Mouse (Mus musculus) olfactory bulb, adult 2 months (tissue): ENCODE data around the gene Bcat2. TPM values are rescaled to one million over a fixed set of nuclear protein-coding genes. Genes with fewer than 3 reads are reported as not detected.

ENCODE experiments used
- H3K27ac ChIP-seq: fragments of 200-500 bp; 2 replicates; pipeline ENCODE4 v1.5.1; 2012; ENCODE audit warnings: low read depth, low read length; ENCODE audit not compliant: insufficient read depth
- H3K4me1 ChIP-seq: fragments of 200-500 bp; 2 replicates; pipeline ENCODE4 v1.6.1; 2012; ENCODE audit warnings: low read length; ENCODE audit not compliant: control insufficient read depth, insufficient read depth
- H3K4me3 ChIP-seq: fragments of 200-500 bp; 2 replicates; pipeline ENCODE4 v1.5.1; 2012; ENCODE audit warnings: mild to moderate bottlenecking, low read depth, low read length, moderate library complexity; ENCODE audit not compliant: insufficient read depth
- CTCF ChIP-seq: fragments of 200-500 bp; IDR thresholded peaks from 2 replicates; pipeline ENCODE4 v1.5.1; 2012; ENCODE audit warnings: low read depth, mild to moderate bottlenecking, low read length, moderate library complexity; ENCODE audit not compliant: insufficient read depth
- POLR2A ChIP-seq: fragments of 200-500 bp; IDR thresholded peaks from 2 replicates; pipeline ENCODE4 v1.6.1; 2012; ENCODE audit warnings: mild to moderate bottlenecking, low read depth, low read length, moderate library complexity; ENCODE audit not compliant: insufficient read depth
- WGBS: fragments of 180-500 bp; shearing (Covaris S2); methylation state at CpG from one replicate; pipeline ENCODE4 v1.1.7; 2018; 5-methylcytosine and 5-hydroxymethylcytosine counted together
- polyA plus RNA-seq: library from polyadenylated mRNA; stranded (reverse); fragments of >200 nt; gene quantifications from 2 replicates; pipeline ENCODE4 v1.2.4, GENCODE M21; 2012; ENCODE audit warnings: low replicate concordance; ENCODE audit not compliant: missing spikeins, insufficient read depth, insufficient read length

Gene Bcat2
- polyA plus RNA-seq, 1 experiment = not detected

GRCm38 (mm10) chr7:45638623-45639401, 68.9 kb downstream of the Bcat2 start:
- Histone ChIP-seq H3K4me3 (peak overlapping the region; percentile 22), H3K4me1 (peaks cover 19% of the 10 kb centered on the region), H3K27ac (no peak overlapping the region)
- TF ChIP-seq CTCF (no peak), POLR2A (peak; percentile 56)
- WGBS = 18% methylated on average over 29 of the region's 29 CpGs

Other genes starting within 250 kb of the Bcat2 start
- not detected in 2 replicates for gene Trpm4, start 236.4 kb upstream of the Bcat2 start, polyA plus RNA-seq
- not detected in 2 replicates for gene Hrc, start 234.9 kb upstream of the Bcat2 start, polyA plus RNA-seq
- not detected in 2 replicates for gene Ppfia3, start 203.1 kb upstream of the Bcat2 start, polyA plus RNA-seq
- not detected in 2 replicates for gene Lin7b, start 199.6 kb upstream of the Bcat2 start, polyA plus RNA-seq
- 1,039 and 1,720 TPM in 2 replicates for gene Snrnp70, start 174.4 kb upstream of the Bcat2 start, polyA plus RNA-seq
- not detected in 2 replicates for gene Kcna7, start 164.5 kb upstream of the Bcat2 start, polyA plus RNA-seq
- gene Ntf5, start 156.5 kb upstream of the Bcat2 start, polyA plus RNA-seq = not detected in 2 replicates
- gene Lhb, start 149.3 kb upstream of the Bcat2 start, polyA plus RNA-seq = not detected in 2 replicates
- not detected in 2 replicates for gene Gys1, start 135.3 kb upstream of the Bcat2 start, polyA plus RNA-seq
- not detected in 2 replicates for gene Ruvbl2, start 132.1 kb upstream of the Bcat2 start, polyA plus RNA-seq
- 553 and 835 TPM in 2 replicates for gene Ftl1, start 110.3 kb upstream of the Bcat2 start, polyA plus RNA-seq
- not detected in 2 replicates for gene Bax, start 103.3 kb upstream of the Bcat2 start, polyA plus RNA-seq
- gene Tulp2, start 88.3 kb upstream of the Bcat2 start, polyA plus RNA-seq = not detected in 2 replicates
- not detected in 2 replicates for gene Gm45808, start 83.3 kb upstream of the Bcat2 start, polyA plus RNA-seq
- not detected in 2 replicates for gene Dhdh, start 81.3 kb upstream of the Bcat2 start, polyA plus RNA-seq
- gene Nucb1, start 59.7 kb upstream of the Bcat2 start, polyA plus RNA-seq = not detected in 2 replicates
- not detected in 2 replicates for gene Ppp1r15a, start 43.9 kb upstream of the Bcat2 start, polyA plus RNA-seq
- not detected in 2 replicates for gene Plekha4, start 43.8 kb upstream of the Bcat2 start, polyA plus RNA-seq
- not detected in 2 replicates for gene Hsd17b14, start 15.3 kb upstream of the Bcat2 start, polyA plus RNA-seq
- gene Fgf21, start 45.3 kb downstream of the Bcat2 start, polyA plus RNA-seq = not detected in 2 replicates
- not detected in 2 replicates for gene Fut1, start 47.1 kb downstream of the Bcat2 start, polyA plus RNA-seq
- not detected in 2 replicates for gene Izumo1, start 51.7 kb downstream of the Bcat2 start, polyA plus RNA-seq
- not detected in 2 replicates for gene Rasip1, start 57.3 kb downstream of the Bcat2 start, polyA plus RNA-seq
- gene Mamstr, start 69.8 kb downstream of the Bcat2 start, polyA plus RNA-seq = not detected in 2 replicates
- not detected in 2 replicates for gene Fut2, start 96.2 kb downstream of the Bcat2 start, polyA plus RNA-seq
- gene Ntn5, start 113.9 kb downstream of the Bcat2 start, polyA plus RNA-seq = not detected in 2 replicates
- not detected in 2 replicates for gene Sec1, start 124.2 kb downstream of the Bcat2 start, polyA plus RNA-seq
- not detected in 2 replicates for gene Car11, start 129.7 kb downstream of the Bcat2 start, polyA plus RNA-seq
- 386 TPM in 1 of 2 replicates, not detected in the other for gene Dbp, start 134.9 kb downstream of the Bcat2 start, polyA plus RNA-seq
- gene Rpl18, start 145.3 kb downstream of the Bcat2 start, polyA plus RNA-seq = not detected in 2 replicates
- not detected in 2 replicates for gene Sphk2, start 147.8 kb downstream of the Bcat2 start, polyA plus RNA-seq
- not detected in 2 replicates for gene Fam83e, start 151.1 kb downstream of the Bcat2 start, polyA plus RNA-seq
- not detected in 2 replicates for gene Spaca4, start 155.7 kb downstream of the Bcat2 start, polyA plus RNA-seq
- gene Lmtk3, start 213.6 kb downstream of the Bcat2 start, polyA plus RNA-seq = not detected in 2 replicates
- gene Sult2b1, start 214.5 kb downstream of the Bcat2 start, polyA plus RNA-seq = not detected in 2 replicates
- gene Cyth2, start 244.4 kb downstream of the Bcat2 start, polyA plus RNA-seq = not detected in 2 replicates